Mouse (Mus musculus) E14TG2a.4 (cell line): ENCODE results near the gene 2410137M14Rik.

Source experiments
- CTCF ChIP-seq: conservative IDR thresholded peaks from 2 replicates; pipeline ENCODE4 v1.5.1; 2014; ENCODE audit warnings: low read length
- POU5F1 ChIP-seq: IDR thresholded peaks from 2 replicates; pipeline ENCODE4 v1.6.1; 2014; ENCODE audit warnings: low read length, borderline replicate concordance

DNA sequence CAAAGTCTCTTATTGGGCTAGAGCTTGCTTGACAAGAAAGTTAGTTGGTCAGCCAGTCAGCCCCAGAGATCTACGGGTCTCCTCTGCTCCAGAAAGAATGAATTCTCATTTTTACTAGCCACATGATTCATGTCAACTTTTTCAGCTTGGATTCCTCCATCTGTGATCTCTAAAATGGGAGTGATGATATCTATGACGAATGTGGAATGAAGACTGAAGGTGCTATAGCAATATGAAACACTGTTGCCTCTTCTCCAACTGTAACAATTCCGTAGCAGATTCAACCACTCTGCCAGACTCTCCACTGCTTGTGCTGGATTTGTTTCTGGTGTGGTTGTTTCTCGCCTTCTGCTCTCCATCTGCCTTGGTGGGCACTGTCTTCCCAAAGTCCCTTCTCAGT is 49.9 kb downstream of the 2410137M14Rik start:
- TF ChIP-seq CTCF, result no peak
- TF ChIP-seq POU5F1, result no peak
